In the genomic region with DNA sequence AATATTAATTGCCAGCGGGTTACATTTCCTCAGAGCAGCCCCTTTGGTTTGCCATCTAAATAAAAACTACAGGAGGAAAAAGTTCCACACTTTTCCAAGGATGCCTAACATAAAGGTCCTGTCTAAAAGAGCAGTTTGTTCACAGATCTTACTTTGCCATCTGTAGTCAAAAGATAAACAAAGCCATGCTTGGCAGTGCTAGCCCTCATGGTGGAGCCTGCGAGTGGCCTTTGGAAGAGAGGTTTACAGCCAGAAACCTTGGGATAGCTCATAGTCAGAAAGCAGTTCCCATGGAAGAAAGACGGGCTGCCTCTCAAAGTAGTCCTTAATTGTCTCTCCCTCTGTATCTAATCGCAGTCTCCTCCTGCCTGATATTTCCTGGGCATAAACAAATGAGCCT, we compare ENCODE assay signal across 17 mouse cellular contexts. TPM values are rescaled to one million over a fixed set of nuclear protein-coding genes. Genes with fewer than 3 reads are reported as not detected.
DNase-seq lines count a peak whose midpoint lies in the region; ATAC-seq and TF ChIP-seq lines count a peak whose summit lies in the region.
"Had no signal": no experiment of that assay in that cellular context is flagged by ENCODE, and none has a peak within 500 bp of the region (broad histone marks: within the 10 kb centered on the region; RNA-seq: fewer than 3 reads in every experiment).

No protein-coding gene starts in this region.

- WGBS in heart, adult 2 months: 50% methylated on average over 4 of the region's 4 CpGs
- WGBS in hindbrain, embryonic 14.5 days: 69% methylated on average over 4 of the region's 4 CpGs
- WGBS in hindbrain, embryonic 11.5 days: 84% methylated on average over 4 of the region's 4 CpGs
- 65% methylated on average over 4 of the region's 4 CpGs for WGBS in liver, postnatal 0 days (ENCODE audit: insufficient replicate concordance)
- WGBS in small intestine, adult 2 months: 33% methylated on average over 4 of the region's 4 CpGs

- H3K79me2 ChIP-seq in heart, adult 2 months (replicated peaks; ENCODE audit: control insufficient read depth, insufficient read depth, low read length): peaks cover 3% of the 10 kb centered on the region; the same call in 1 of the 2 replicates

- no peak overlapping the region for H3K9ac ChIP-seq in heart, adult 2 months (ENCODE audit: low read depth, low read length)
- no peak overlapping the region for H3K9ac ChIP-seq in hindbrain, embryonic 14.5 days
- H3K9ac ChIP-seq in hindbrain, embryonic 11.5 days (ENCODE audit: low read depth, low read length): no peak overlapping the region
- no peak overlapping the region for H3K9ac ChIP-seq in liver, postnatal 0 days (replicated peaks)
- H3K9ac ChIP-seq: embryonic facial prominence, embryonic 12.5 days; liver, embryonic 14.5 days; midbrain, embryonic 15.5 days; stomach, embryonic 15.5 days had no signal

- no peak for TF ChIP-seq POLR2A in heart, adult 2 months (IDR thresholded peaks at IDR 0.05; ENCODE audit: insufficient read depth, low read depth, low read length)
- no peak for TF ChIP-seq POLR2A in small intestine, adult 2 months (IDR thresholded peaks at IDR 0.05; ENCODE audit: low read depth, low read length)

- no peaks in the 10 kb centered on the region for H3K9me3 ChIP-seq in hindbrain, embryonic 14.5 days (ENCODE audit: control insufficient read depth, low read length)
- no peaks in the 10 kb centered on the region for H3K9me3 ChIP-seq in hindbrain, embryonic 11.5 days (ENCODE audit: control insufficient read depth, low read length)
- H3K9me3 ChIP-seq in liver, postnatal 0 days (ENCODE audit: low read length): no peaks in the 10 kb centered on the region
- H3K9me3 ChIP-seq: embryonic facial prominence, embryonic 12.5 days; midbrain, embryonic 15.5 days; stomach, embryonic 15.5 days had no signal

- no peak for DNase-seq in heart, adult 2 months
- no peak for DNase-seq in heart, postnatal 14 days
- no peak for DNase-seq in hindbrain, embryonic 14.5 days (ENCODE audit: low spot score)
- no peak for DNase-seq in hindbrain, embryonic 11.5 days (ENCODE audit: low spot score)
- DNase-seq in liver, postnatal 0 days: no peak
- no peak for DNase-seq in liver
- DNase-seq: cerebellum, adult 9-10 months; gastrocnemius, postnatal 25 days; lung, postnatal 10 days; right cerebral cortex, adult 18-20 months; spleen, adult 18-20 months had no signal

- peaks cover 47% of the 10 kb centered on the region for H3K4me1 ChIP-seq in heart, adult 2 months (ENCODE audit: control insufficient read depth, insufficient read depth, low read length)
- peaks cover 54% of the 10 kb centered on the region for H3K4me1 ChIP-seq in hindbrain, embryonic 14.5 days (replicated peaks; ENCODE audit: control insufficient read depth, insufficient read depth, low read length)
- H3K4me1 ChIP-seq in hindbrain, embryonic 11.5 days (replicated peaks; ENCODE audit: control insufficient read depth, insufficient read depth, low read length): peaks cover 14% of the 10 kb centered on the region; the same call in 1 of the 2 replicates
- peaks cover 48% of the 10 kb centered on the region for H3K4me1 ChIP-seq in liver, postnatal 0 days (ENCODE audit: insufficient read depth)
- peaks cover 27% of the 10 kb centered on the region for H3K4me1 ChIP-seq in small intestine, adult 2 months (ENCODE audit: control insufficient read depth, insufficient read depth, insufficient read length, low read length)
- H3K4me1 ChIP-seq: megakaryocyte, embryonic 14.5 days had no signal

- no peak for TF ChIP-seq EP300 in heart, adult 2 months (IDR thresholded peaks at IDR 0.05; ENCODE audit: insufficient read depth, low read depth, low read length)
- no peak for TF ChIP-seq EP300 in liver, postnatal 0 days (IDR thresholded peaks at IDR 0.05; ENCODE audit: low read depth)

- peak overlapping the region; percentile 8; the same call in 1 of the 2 replicates for H3K27ac ChIP-seq in heart, adult 2 months
- H3K27ac ChIP-seq in hindbrain, embryonic 14.5 days: peak overlapping the region; percentile 67; the same call in 1 of the 2 replicates
- H3K27ac ChIP-seq in hindbrain, embryonic 11.5 days (ENCODE audit: low read depth, low read length): no peak overlapping the region
- H3K27ac ChIP-seq in liver, postnatal 0 days (ENCODE audit: low read depth): no peak overlapping the region
- peak overlapping the region; percentile 31; the same call in 1 of the 2 replicates for H3K27ac ChIP-seq in small intestine, adult 2 months (ENCODE audit: insufficient read depth, low read depth, low read length)
- H3K27ac ChIP-seq: embryonic facial prominence, embryonic 12.5 days; liver, embryonic 14.5 days; stomach, embryonic 15.5 days had no signal

- H3K4me3 ChIP-seq in heart, adult 2 months: no peak overlapping the region
- no peak overlapping the region for H3K4me3 ChIP-seq in hindbrain, embryonic 14.5 days (replicated peaks; ENCODE audit: low read length)
- no peak overlapping the region for H3K4me3 ChIP-seq in hindbrain, embryonic 11.5 days (ENCODE audit: low read depth, low read length)
- H3K4me3 ChIP-seq in liver, postnatal 0 days (ENCODE audit: low read depth, low read length): no peak overlapping the region
- H3K4me3 ChIP-seq in small intestine, adult 2 months (ENCODE audit: low read depth, low read length): no peak overlapping the region
- H3K4me3 ChIP-seq: embryonic facial prominence, embryonic 12.5 days; megakaryocyte, embryonic 14.5 days; midbrain, embryonic 15.5 days; stomach, embryonic 15.5 days had no signal

- intact Hi-C loops in heart, adult 2 months (cut with DNase I): no loop called here
- intact Hi-C loops in heart, postnatal 14 days (cut with DNase I): no loop called here

- no peaks in the 10 kb centered on the region for H3K27me3 ChIP-seq in heart, adult 2 months (ENCODE audit: control insufficient read depth, insufficient read depth, low read length)
- H3K27me3 ChIP-seq in hindbrain, embryonic 14.5 days (ENCODE audit: control insufficient read depth, insufficient read depth, low read length): no peaks in the 10 kb centered on the region
- H3K27me3 ChIP-seq in hindbrain, embryonic 11.5 days (ENCODE audit: control insufficient read depth, insufficient read depth, low read length): no peaks in the 10 kb centered on the region
- H3K27me3 ChIP-seq in liver, postnatal 0 days (ENCODE audit: insufficient read depth, low read length): no peaks in the 10 kb centered on the region
- no peaks in the 10 kb centered on the region for H3K27me3 ChIP-seq in small intestine, adult 2 months (ENCODE audit: control insufficient read depth, insufficient read depth, low read length)
- H3K27me3 ChIP-seq: embryonic facial prominence, embryonic 12.5 days; megakaryocyte, embryonic 14.5 days; midbrain, embryonic 15.5 days; stomach, embryonic 15.5 days had no signal

- no peak overlapping the region for H3K4me2 ChIP-seq in hindbrain, embryonic 14.5 days (replicated peaks)
- H3K4me2 ChIP-seq in hindbrain, embryonic 11.5 days (replicated peaks; ENCODE audit: low read depth, low read length): no peak overlapping the region
- no peak overlapping the region for H3K4me2 ChIP-seq in liver, postnatal 0 days (ENCODE audit: low read depth, low read length)
- H3K4me2 ChIP-seq: embryonic facial prominence, embryonic 12.5 days; midbrain, embryonic 15.5 days; stomach, embryonic 15.5 days had no signal

- H3K36me3 ChIP-seq in heart, adult 2 months (ENCODE audit: control insufficient read depth, insufficient read depth, low read length): peaks cover 12% of the 10 kb centered on the region
- no peaks in the 10 kb centered on the region for H3K36me3 ChIP-seq in hindbrain, embryonic 14.5 days (replicated peaks; ENCODE audit: control insufficient read depth, insufficient read depth)
- H3K36me3 ChIP-seq in hindbrain, embryonic 11.5 days (ENCODE audit: control insufficient read depth, insufficient read depth, low read length): no peaks in the 10 kb centered on the region
- H3K36me3 ChIP-seq in liver, postnatal 0 days (replicated peaks; ENCODE audit: insufficient read depth, low read length): no peaks in the 10 kb centered on the region
- H3K36me3 ChIP-seq in small intestine, adult 2 months (ENCODE audit: control insufficient read depth, insufficient read depth, low read length): no peaks in the 10 kb centered on the region
- H3K36me3 ChIP-seq: embryonic facial prominence, embryonic 12.5 days; midbrain, embryonic 15.5 days; stomach, embryonic 15.5 days had no signal

- TF ChIP-seq CTCF in heart, adult 2 months (IDR thresholded peaks at IDR 0.05): no peak
- TF ChIP-seq CTCF in liver, postnatal 0 days (IDR thresholded peaks at IDR 0.05; ENCODE audit: low read depth): 0 out of 2 replicates have a peak, but pooled peaks have one; percentile 20
- TF ChIP-seq CTCF in small intestine, adult 2 months (IDR thresholded peaks at IDR 0.05; ENCODE audit: extremely low read depth, insufficient read length, insufficient replicate concordance, low read depth, low read length): no peak

- ATAC-seq in hindbrain, embryonic 14.5 days (ENCODE audit: low FRiP score): no peak
- no peak for ATAC-seq in hindbrain, embryonic 11.5 days (ENCODE audit: low FRiP score)
- ATAC-seq in liver, postnatal 0 days: no peak
- ATAC-seq: midbrain, embryonic 15.5 days had no signal

RNA-seq across cellular contexts. Expression of gene Acvr1, which starts 36.4 kb away (rescaled TPM):
- 10 to 100 TPM; 14.6 to 15.7 TPM for total RNA-seq in heart, adult 2 months (2021)
- polyA plus RNA-seq in heart, adult 2 months (2012; rRNA removed): 7.4 and 12.1 TPM in 2 replicates
- total RNA-seq in heart, postnatal 14 days (2021): 10 to 100 TPM; 18.5 to 22.0 TPM
- 7.5 and 8.7 TPM in 2 replicates for polyA plus RNA-seq in hindbrain, embryonic 14.5 days (2014; fragmentation: Nextera tagmentation; extraction: Ambion mirVana)
- polyA plus RNA-seq in hindbrain, embryonic 11.5 days (2014; fragmentation: Nextera tagmentation; extraction: Ambion mirVana): 5.8 and 6.0 TPM in 2 replicates
- polyA plus RNA-seq in liver, postnatal 0 days (2015; fragmentation: Nextera tagmentation; extraction: Ambion mirVana): 2.7 and 2.8 TPM in 2 replicates
- 1.2 and 3.1 TPM in 2 replicates for polyA plus RNA-seq in small intestine, adult 2 months (2012; rRNA removed)

RNA-seq across cellular contexts. Expression of gene Upp2, which starts 36.6 kb away (rescaled TPM):
- 1 to 10 TPM; 2.2 to 3.3 TPM for total RNA-seq in heart, adult 2 months (2021)
- 3.0 and 5.1 TPM in 2 replicates for polyA plus RNA-seq in heart, adult 2 months (2012; rRNA removed)
- 1 to 10 TPM; 2.4 to 2.9 TPM for total RNA-seq in heart, postnatal 14 days (2021)
- polyA plus RNA-seq in hindbrain, embryonic 14.5 days (2014; fragmentation: Nextera tagmentation; extraction: Ambion mirVana): 16.1 and 17.5 TPM in 2 replicates
- 5.9 and 6.3 TPM in 2 replicates for polyA plus RNA-seq in hindbrain, embryonic 11.5 days (2014; fragmentation: Nextera tagmentation; extraction: Ambion mirVana)
- 45.7 and 55.8 TPM in 2 replicates for polyA plus RNA-seq in liver, postnatal 0 days (2015; fragmentation: Nextera tagmentation; extraction: Ambion mirVana)
- polyA plus RNA-seq in small intestine, adult 2 months (2012; rRNA removed): 4.0 and 7.6 TPM in 2 replicates

Comparison
In these comparisons a context has a peak if more than half of its experiments do, and no peak if none do; other contexts are left out.
1. H3K27ac ChIP-seq: peak in heart, adult 2 months (single experiment), hindbrain, embryonic 14.5 days (single experiment) and small intestine, adult 2 months (single experiment); none in hindbrain, embryonic 11.5 days (single experiment) and liver, postnatal 0 days (single experiment).